Mouse (Mus musculus): ENCODE data around the gene Mvp.

- TF ChIP-seq CTCF (IDR thresholded peaks at IDR 0.05; ENCODE audit: borderline replicate concordance, extremely low read depth, insufficient read depth, insufficient read length) (no peak), POLR2A (IDR thresholded peaks at IDR 0.05; ENCODE audit: borderline replicate concordance, extremely low read depth, insufficient read depth, insufficient read length, poor library complexity, severe bottlenecking) (no peak)
Measured at GRCm38 (mm10) chr7:126955125-126955524, 59.3 kb downstream of the Mvp start.
